Mouse (Mus musculus): Measurements from ENCODE around the gene Ptger4. TPM values are rescaled to one million over a fixed set of nuclear protein-coding genes. Genes with fewer than 3 reads are reported as not detected.
A peak's percentile ranks its signal among the peaks of the same experiment; 100 is the strongest.

Ptger4 gene
- 3.3 and 4.1 TPM in 2 replicates for polyA plus RNA-seq (2014; fragmentation: Nextera tagmentation; extraction: Ambion mirVana)

GRCm38 (mm10) chr15:5243959-5244905 is at the start of gene Ptger4:
Gene Ptger4, minus strand, starts transcription at chr15:5244187.
- Histone ChIP-seq H3K36me3 (ENCODE audit: control insufficient read depth, insufficient read depth, low read length) (no peaks in the 10 kb centered on the region), H3K4me2 (ENCODE audit: low read length) (peak within 1 kb of the TSS; percentile 99), H3K27me3 (ENCODE audit: control insufficient read depth, insufficient read depth, low read length) (peaks cover 48% of the 10 kb centered on the region), H3K9ac (ENCODE audit: low read length) (peak within 1 kb of the TSS; percentile 69), H3K4me3 (ENCODE audit: control insufficient read depth in 1 of 2, insufficient read depth in 1 of 2, low read depth in 1 of 2, low read length in 2 of 2) (peak within 1 kb of the TSS; percentile 58), H3K27ac (replicated peaks in 1 of 2; ENCODE audit: control insufficient read depth in 1 of 2, insufficient read depth in 1 of 2, low read depth in 2 of 2, low read length in 2 of 2) (no peak within 1 kb of the TSS), H3K9me3 (ENCODE audit: control insufficient read depth, low read length) (no peaks in the 10 kb centered on the region), H3K4me1 (ENCODE audit: control insufficient read depth in 2 of 2, insufficient read depth in 2 of 2, low read length in 2 of 2) (peaks cover 13 to 27% of the 10 kb centered on the region in 2 experiments; a peak in 3 of 4 replicates)
- ATAC-seq (ENCODE audit: insufficient number of reproducible peaks, insufficient read depth, low FRiP score, low read depth), result peak; percentile 94
- under 1% methylated on average over 60 of the region's 61 CpGs for WGBS

DNA sequence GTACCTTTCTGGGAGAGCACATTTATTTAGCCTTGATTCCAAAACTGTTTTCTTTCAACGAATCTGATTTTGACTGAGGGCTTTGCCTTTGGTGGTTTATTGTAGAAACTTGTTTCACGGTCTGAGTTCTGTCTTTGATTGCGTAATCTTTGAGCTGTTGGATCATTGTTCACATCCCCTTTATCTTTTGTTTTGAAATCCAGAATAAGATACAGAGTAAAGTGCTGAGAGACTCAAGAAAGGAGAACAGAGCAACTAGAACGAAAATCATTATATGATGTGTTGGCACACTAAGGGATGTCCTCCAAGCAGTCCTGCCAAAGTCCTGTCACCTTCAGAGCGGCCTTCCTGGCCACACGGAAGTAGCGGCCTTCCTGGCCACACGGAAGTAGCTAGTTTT is 44.4 kb upstream of the Ptger4 start:
- Histone ChIP-seq H3K9me3 (ENCODE audit: control insufficient read depth, low read length) (no peaks in the 10 kb centered on the region), H3K4me3 (ENCODE audit: control insufficient read depth in 1 of 2, insufficient read depth in 1 of 2, low read depth in 1 of 2, low read length in 2 of 2) (no peak overlapping the region), H3K36me3 (ENCODE audit: control insufficient read depth, insufficient read depth, low read length) (no peaks in the 10 kb centered on the region), H3K27me3 (ENCODE audit: control insufficient read depth, insufficient read depth, low read length) (no peaks in the 10 kb centered on the region), H3K9ac (ENCODE audit: low read length) (no peak overlapping the region), H3K4me2 (ENCODE audit: low read length) (no peak overlapping the region), H3K27ac (replicated peaks in 1 of 2; ENCODE audit: control insufficient read depth in 1 of 2, insufficient read depth in 1 of 2, low read depth in 2 of 2, low read length in 2 of 2) (no peak overlapping the region), H3K4me1 (ENCODE audit: control insufficient read depth in 2 of 2, insufficient read depth in 2 of 2, low read length in 2 of 2) (peaks cover 2 to 8% of the 10 kb centered on the region in 2 experiments; a peak in 3 of 4 replicates)
- no peak for ATAC-seq (ENCODE audit: insufficient number of reproducible peaks, insufficient read depth, low FRiP score, low read depth)
- WGBS, result 68% methylated on average over 8 of the region's 8 CpGs

DNA sequence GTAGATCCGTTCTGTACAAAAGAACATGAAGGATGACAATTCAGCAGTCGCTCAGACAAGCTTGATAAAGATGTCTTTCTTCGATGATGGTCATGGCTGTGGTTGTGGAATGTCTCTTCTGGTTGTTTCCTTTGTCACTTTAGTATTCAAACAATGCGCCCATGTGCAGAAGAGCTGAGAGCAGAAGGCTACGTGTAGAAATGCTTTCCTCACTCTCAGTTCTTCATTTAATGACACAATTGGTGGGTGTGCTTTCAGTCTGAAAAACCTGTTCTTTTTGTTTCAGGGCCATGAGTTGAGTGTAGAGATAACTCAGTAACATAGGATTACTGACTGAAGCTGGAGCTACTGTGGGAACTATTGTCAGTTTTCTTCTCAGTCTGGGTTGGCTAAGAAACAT is 43.1 kb upstream of the Ptger4 start:
- Histone ChIP-seq H3K36me3 (ENCODE audit: control insufficient read depth, insufficient read depth, low read length) (no peaks in the 10 kb centered on the region), H3K4me1 (ENCODE audit: control insufficient read depth in 2 of 2, insufficient read depth in 2 of 2, low read length in 2 of 2) (no peaks in the 10 kb centered on the region), H3K27me3 (ENCODE audit: control insufficient read depth, insufficient read depth, low read length) (no peaks in the 10 kb centered on the region), H3K4me3 (ENCODE audit: control insufficient read depth in 1 of 2, insufficient read depth in 1 of 2, low read depth in 1 of 2, low read length in 2 of 2) (no peak overlapping the region), H3K9ac (ENCODE audit: low read length) (no peak overlapping the region), H3K27ac (replicated peaks in 1 of 2; ENCODE audit: control insufficient read depth in 1 of 2, insufficient read depth in 1 of 2, low read depth in 2 of 2, low read length in 2 of 2) (no peak overlapping the region), H3K4me2 (ENCODE audit: low read length) (no peak overlapping the region), H3K9me3 (ENCODE audit: control insufficient read depth, low read length) (no peaks in the 10 kb centered on the region)
- ATAC-seq (ENCODE audit: insufficient number of reproducible peaks, insufficient read depth, low FRiP score, low read depth), result no peak
- WGBS, result 76% methylated on average over 5 of the region's 5 CpGs

- no peak for ATAC-seq (ENCODE audit: insufficient number of reproducible peaks, insufficient read depth, low FRiP score, low read depth)
- Histone ChIP-seq H3K9me3 (ENCODE audit: control insufficient read depth, low read length) (0 out of 2 replicates have a peak, but pooled peaks cover 6% of the 10 kb centered on the region), H3K4me3 (ENCODE audit: control insufficient read depth in 1 of 2, insufficient read depth in 1 of 2, low read depth in 1 of 2, low read length in 2 of 2) (no peak overlapping the region), H3K4me1 (ENCODE audit: control insufficient read depth in 2 of 2, insufficient read depth in 2 of 2, low read length in 2 of 2) (no peaks in the 10 kb centered on the region), H3K27me3 (ENCODE audit: control insufficient read depth, insufficient read depth, low read length) (no peaks in the 10 kb centered on the region), H3K36me3 (ENCODE audit: control insufficient read depth, insufficient read depth, low read length) (no peaks in the 10 kb centered on the region), H3K4me2 (ENCODE audit: low read length) (no peak overlapping the region), H3K9ac (ENCODE audit: low read length) (no peak overlapping the region), H3K27ac (replicated peaks in 1 of 2; ENCODE audit: control insufficient read depth in 1 of 2, insufficient read depth in 1 of 2, low read depth in 2 of 2, low read length in 2 of 2) (no peak overlapping the region)
- 84% methylated on average over 2 of the region's 2 CpGs for whole genome bisulfite sequencing
Measured at GRCm38 (mm10) chr15:5281316-5281715, 37.3 kb upstream of the Ptger4 start.

- no peaks in the 10 kb centered on the region for H3K27me3 ChIP-seq (ENCODE audit: control insufficient read depth, insufficient read depth, low read length)
- 51% methylated on average over 4 of the region's 4 CpGs for WGBS
- H3K9ac ChIP-seq (ENCODE audit: low read length), result no peak overlapping the region
- 0 out of 2 replicates have a peak, but pooled peaks cover 6% of the 10 kb centered on the region for H3K9me3 ChIP-seq (ENCODE audit: control insufficient read depth, low read length)
- no peaks in the 10 kb centered on the region for H3K4me1 ChIP-seq (ENCODE audit: control insufficient read depth in 2 of 2, insufficient read depth in 2 of 2, low read length in 2 of 2)
- no peak for ATAC-seq (ENCODE audit: insufficient number of reproducible peaks, insufficient read depth, low FRiP score, low read depth)
- no peak overlapping the region for H3K27ac ChIP-seq (replicated peaks in 1 of 2; ENCODE audit: control insufficient read depth in 1 of 2, insufficient read depth in 1 of 2, low read depth in 2 of 2, low read length in 2 of 2)
- no peak overlapping the region for H3K4me3 ChIP-seq (ENCODE audit: control insufficient read depth in 1 of 2, insufficient read depth in 1 of 2, low read depth in 1 of 2, low read length in 2 of 2)
- no peaks in the 10 kb centered on the region for H3K36me3 ChIP-seq (ENCODE audit: control insufficient read depth, insufficient read depth, low read length)
- no peak overlapping the region for H3K4me2 ChIP-seq (ENCODE audit: low read length)
Measured at GRCm38 (mm10) chr15:5279831-5280230, 35.8 kb upstream of the Ptger4 start.

DNA sequence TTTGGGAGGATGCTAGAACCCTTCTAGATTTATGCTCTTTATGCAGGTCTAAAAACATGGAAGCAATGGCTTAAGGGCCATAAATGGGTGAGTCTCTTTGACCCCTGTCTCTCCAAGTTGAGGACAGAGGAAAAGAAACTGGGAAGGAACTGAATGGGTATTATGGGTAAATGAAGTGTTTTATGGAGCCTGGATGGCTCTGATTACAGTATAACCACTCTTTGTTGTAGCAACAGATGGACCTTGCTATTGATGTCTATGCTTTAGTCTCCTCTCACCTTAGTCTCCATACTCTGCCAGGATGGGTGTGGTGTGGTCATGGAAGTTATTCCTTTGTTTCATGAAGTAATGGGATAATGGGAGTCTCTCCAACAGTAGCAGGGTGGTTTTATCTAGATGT is 34.5 kb upstream of the Ptger4 start:
- no peak overlapping the region for H3K9ac ChIP-seq (ENCODE audit: low read length)
- 0 out of 2 replicates have a peak, but pooled peaks cover 6% of the 10 kb centered on the region for H3K9me3 ChIP-seq (ENCODE audit: control insufficient read depth, low read length)
- H3K4me3 ChIP-seq (ENCODE audit: control insufficient read depth in 1 of 2, insufficient read depth in 1 of 2, low read depth in 1 of 2, low read length in 2 of 2), result no peak overlapping the region
- H3K36me3 ChIP-seq (ENCODE audit: control insufficient read depth, insufficient read depth, low read length), result no peaks in the 10 kb centered on the region
- ATAC-seq (ENCODE audit: insufficient number of reproducible peaks, insufficient read depth, low FRiP score, low read depth), result no peak
- no peak overlapping the region for H3K4me2 ChIP-seq (ENCODE audit: low read length)
- no peaks in the 10 kb centered on the region for H3K4me1 ChIP-seq (ENCODE audit: control insufficient read depth in 2 of 2, insufficient read depth in 2 of 2, low read length in 2 of 2)
- no peaks in the 10 kb centered on the region for H3K27me3 ChIP-seq (ENCODE audit: control insufficient read depth, insufficient read depth, low read length)
- no peak overlapping the region for H3K27ac ChIP-seq (replicated peaks in 1 of 2; ENCODE audit: control insufficient read depth in 1 of 2, insufficient read depth in 1 of 2, low read depth in 2 of 2, low read length in 2 of 2)

DNA sequence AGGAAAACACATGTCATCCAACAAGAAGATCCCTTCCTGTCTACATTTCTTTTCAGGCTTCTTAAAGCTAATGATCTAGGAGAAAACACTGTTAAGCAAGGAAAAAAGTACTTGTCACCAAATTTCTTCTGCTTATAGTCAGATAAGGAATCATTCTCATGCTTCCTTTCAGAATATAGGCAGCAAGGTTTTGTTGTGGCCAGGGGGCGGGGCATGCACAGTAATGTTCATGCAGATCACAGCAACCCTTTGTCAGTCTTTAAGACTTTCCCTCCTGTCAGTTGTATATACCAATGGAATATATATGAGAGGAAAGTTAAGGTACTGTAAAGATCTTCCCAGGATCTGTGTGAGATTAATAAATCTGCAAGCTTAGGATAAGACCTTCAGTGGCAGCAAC is 30.0 kb upstream of the Ptger4 start:
- Histone ChIP-seq H3K27ac (replicated peaks in 1 of 2; ENCODE audit: control insufficient read depth in 1 of 2, insufficient read depth in 1 of 2, low read depth in 2 of 2, low read length in 2 of 2) (no peak overlapping the region), H3K36me3 (ENCODE audit: control insufficient read depth, insufficient read depth, low read length) (no peaks in the 10 kb centered on the region), H3K27me3 (ENCODE audit: control insufficient read depth, insufficient read depth, low read length) (no peaks in the 10 kb centered on the region), H3K4me3 (ENCODE audit: control insufficient read depth in 1 of 2, insufficient read depth in 1 of 2, low read depth in 1 of 2, low read length in 2 of 2) (no peak overlapping the region), H3K9me3 (ENCODE audit: control insufficient read depth, low read length) (0 out of 2 replicates have a peak, but pooled peaks cover 6% of the 10 kb centered on the region), H3K9ac (ENCODE audit: low read length) (no peak overlapping the region), H3K4me1 (ENCODE audit: control insufficient read depth in 2 of 2, insufficient read depth in 2 of 2, low read length in 2 of 2) (no peaks in the 10 kb centered on the region), H3K4me2 (ENCODE audit: low read length) (no peak overlapping the region)
- no peak for ATAC-seq (ENCODE audit: insufficient number of reproducible peaks, insufficient read depth, low FRiP score, low read depth)
- WGBS, result 92% methylated on average over 1 of the region's 1 CpGs
